Mouse (Mus musculus): ENCODE results near the gene Mboat2. TPM values are rescaled to one million over a fixed set of nuclear protein-coding genes. Genes with fewer than 3 reads are reported as not detected.

Mboat2 gene
- polyA plus RNA-seq, 1 experiment from 2014 or later, result 79.2 TPM

DNA sequence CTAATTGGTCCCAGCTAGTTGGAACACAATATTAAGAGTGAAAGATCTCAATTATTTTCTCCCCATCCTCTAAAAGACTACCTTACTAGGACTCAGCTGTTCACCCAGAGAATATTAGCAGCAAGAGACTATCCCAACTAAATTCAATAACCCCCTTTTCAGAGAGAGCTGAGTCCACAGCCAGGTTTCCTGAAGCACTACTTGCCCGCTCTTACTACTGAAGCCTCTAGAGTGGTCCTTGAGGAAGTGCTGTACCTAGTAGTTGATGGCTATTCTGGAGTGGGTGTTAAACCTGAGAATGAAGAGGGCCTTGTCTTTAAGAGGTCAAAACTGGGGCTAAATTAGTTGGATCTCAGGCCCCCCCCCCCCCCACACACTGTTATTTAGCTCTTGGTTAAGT, 593 bp upstream of the Mboat2 start:
- peak overlapping the region; percentile 100 for H3K9ac ChIP-seq
- peaks cover 53% of the 10 kb centered on the region for H3K4me1 ChIP-seq (replicated peaks; ENCODE audit: control insufficient read depth, insufficient read depth, low read length)
- no peak for DNase-seq (ENCODE audit: low spot score)
- H3K4me2 ChIP-seq (replicated peaks), result peak overlapping the region; percentile 88
- WGBS, result 26% methylated on average over 1 of the region's 1 CpGs
- no peaks in the 10 kb centered on the region; the same call in 1 of the 2 replicates for H3K36me3 ChIP-seq (replicated peaks; ENCODE audit: control insufficient read depth, insufficient read depth)
- ATAC-seq (ENCODE audit: low FRiP score), result no peak
- H3K4me3 ChIP-seq (replicated peaks; ENCODE audit: low read length), result peak overlapping the region; percentile 93
- H3K27me3 ChIP-seq (ENCODE audit: control insufficient read depth, insufficient read depth, low read length), result no peaks in the 10 kb centered on the region
- H3K9me3 ChIP-seq (ENCODE audit: control insufficient read depth, low read length), result no peaks in the 10 kb centered on the region
- H3K27ac ChIP-seq, result peak overlapping the region; percentile 100

DNA sequence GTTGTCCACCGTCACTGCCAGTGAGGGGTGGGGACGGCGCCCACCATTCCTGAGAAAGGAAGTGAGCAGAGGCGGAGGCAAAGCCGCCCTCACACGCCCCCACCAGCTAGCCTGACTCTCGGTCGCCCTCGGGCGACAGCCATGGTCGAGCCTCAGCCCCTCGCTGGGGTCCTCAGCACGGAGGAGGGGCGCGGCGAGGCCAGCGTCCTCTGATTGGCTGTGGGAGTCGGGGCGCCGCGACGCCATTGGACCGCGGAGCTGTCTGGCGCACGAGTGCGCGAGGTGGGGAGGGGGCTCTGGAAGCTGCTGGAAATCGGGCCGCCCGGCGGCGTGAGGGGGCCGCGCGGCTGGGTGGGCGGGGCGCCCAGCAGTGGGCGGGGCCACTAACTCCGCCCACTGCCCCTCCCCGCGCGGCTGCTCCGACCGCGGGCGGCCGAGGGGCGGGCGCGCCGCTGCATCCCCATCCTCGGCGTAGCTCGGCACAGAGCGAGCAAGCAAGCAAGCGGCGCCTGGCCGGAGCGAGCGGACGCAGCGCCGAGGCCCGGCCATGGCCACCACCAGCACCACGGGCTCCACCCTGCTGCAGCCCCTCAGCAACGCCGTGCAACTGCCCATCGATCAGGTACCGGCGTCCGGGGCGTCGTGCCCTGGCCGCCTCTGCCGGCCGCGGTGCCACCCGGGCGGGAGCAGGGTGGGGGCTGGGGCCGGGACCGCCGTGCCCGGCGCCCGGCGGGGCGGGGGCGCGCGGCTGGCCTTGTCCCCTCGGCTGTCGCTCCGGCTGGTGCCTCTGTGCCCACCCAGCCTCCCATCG, 679 bp downstream of the Mboat2 start:
- Histone ChIP-seq H3K4me1 (replicated peaks; ENCODE audit: control insufficient read depth, insufficient read depth, low read length) (peaks cover 49% of the 10 kb centered on the region), H3K4me3 (replicated peaks; ENCODE audit: low read length) (peak overlapping the region; percentile 93), H3K9me3 (ENCODE audit: control insufficient read depth, low read length) (no peaks in the 10 kb centered on the region), H3K4me2 (replicated peaks) (peak overlapping the region; percentile 88), H3K27me3 (ENCODE audit: control insufficient read depth, insufficient read depth, low read length) (no peaks in the 10 kb centered on the region), H3K9ac (peak overlapping the region; percentile 100), H3K27ac (peak overlapping the region; percentile 100), H3K36me3 (replicated peaks; ENCODE audit: control insufficient read depth, insufficient read depth) (no peaks in the 10 kb centered on the region; the same call in 1 of the 2 replicates)
- 0% methylated on average over 73 of the region's 95 CpGs for whole genome bisulfite sequencing
- ATAC-seq (ENCODE audit: low FRiP score) (peak; percentile 99), DNase-seq (ENCODE audit: low spot score) (peak; percentile 96)

DNA sequence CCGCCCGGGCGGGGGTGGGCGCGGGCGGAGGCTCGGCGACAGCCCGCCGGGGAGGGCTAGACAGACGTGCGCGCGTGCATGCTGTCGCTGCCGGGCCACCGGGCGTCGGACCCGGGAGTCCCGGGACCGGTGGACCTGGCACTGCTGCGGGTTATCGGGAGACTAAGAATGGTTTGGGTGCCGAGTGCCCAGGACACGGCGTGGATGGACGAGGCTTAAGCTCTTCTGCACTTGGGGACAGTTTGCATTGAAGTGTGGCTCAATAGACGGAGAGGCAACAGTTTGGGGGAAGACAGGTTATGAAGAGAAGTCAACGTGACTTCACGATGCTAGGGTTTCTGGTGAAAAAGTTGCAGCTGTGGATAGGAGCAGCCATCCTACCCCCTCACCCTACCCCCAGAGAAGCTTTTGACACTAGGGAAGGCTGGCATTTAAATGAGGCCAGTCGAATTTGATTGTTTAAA, 1.3 kb downstream of the Mboat2 start:
- no peaks in the 10 kb centered on the region for H3K9me3 ChIP-seq (ENCODE audit: control insufficient read depth, low read length)
- peak overlapping the region; percentile 97 for H3K27ac ChIP-seq
- H3K36me3 ChIP-seq (replicated peaks; ENCODE audit: control insufficient read depth, insufficient read depth), result no peaks in the 10 kb centered on the region
- under 1% methylated on average over 32 of the region's 32 CpGs for WGBS
- peaks cover 45% of the 10 kb centered on the region for H3K4me1 ChIP-seq (replicated peaks; ENCODE audit: control insufficient read depth, insufficient read depth, low read length)
- H3K4me3 ChIP-seq (replicated peaks; ENCODE audit: low read length), result peak overlapping the region; percentile 93
- H3K27me3 ChIP-seq (ENCODE audit: control insufficient read depth, insufficient read depth, low read length), result no peaks in the 10 kb centered on the region
- DNase-seq (ENCODE audit: low spot score) (no peak), ATAC-seq (ENCODE audit: low FRiP score) (no peak)
- H3K9ac ChIP-seq, result peak overlapping the region; percentile 90
- peak overlapping the region; percentile 71 for H3K4me2 ChIP-seq (replicated peaks)

DNA sequence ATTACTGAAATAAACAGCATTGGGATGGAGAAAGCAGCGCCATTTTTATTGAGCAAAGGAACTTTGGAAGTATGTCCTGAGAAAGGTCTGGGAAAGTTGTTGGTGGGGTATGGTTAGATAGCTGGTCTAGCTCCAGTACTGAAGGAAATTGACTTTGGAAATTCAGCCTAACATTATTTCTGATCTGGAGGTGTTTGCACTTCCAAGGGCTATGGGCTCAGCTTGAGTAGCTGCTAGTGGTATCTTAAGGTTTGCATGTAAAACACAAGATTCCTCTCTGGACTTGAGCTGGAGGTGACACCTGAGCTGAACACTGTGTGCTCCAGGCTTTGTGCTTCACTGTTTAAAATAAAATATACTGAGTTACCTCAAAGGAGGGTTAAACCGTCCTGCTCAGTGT, 1.8 kb downstream of the Mboat2 start:
- Histone ChIP-seq H3K4me3 (replicated peaks; ENCODE audit: low read length) (peak overlapping the region; percentile 93), H3K9me3 (ENCODE audit: control insufficient read depth, low read length) (no peaks in the 10 kb centered on the region), H3K36me3 (replicated peaks; ENCODE audit: control insufficient read depth, insufficient read depth) (no peaks in the 10 kb centered on the region), H3K27me3 (ENCODE audit: control insufficient read depth, insufficient read depth, low read length) (no peaks in the 10 kb centered on the region), H3K27ac (no peak overlapping the region), H3K4me1 (replicated peaks; ENCODE audit: control insufficient read depth, insufficient read depth, low read length) (peaks cover 43% of the 10 kb centered on the region), H3K9ac (peak overlapping the region; percentile 90), H3K4me2 (replicated peaks) (peak overlapping the region; percentile 71)
- ATAC-seq (ENCODE audit: low FRiP score) (no peak), DNase-seq (ENCODE audit: low spot score) (no peak)
- WGBS, result 26% methylated on average over 2 of the region's 2 CpGs

DNA sequence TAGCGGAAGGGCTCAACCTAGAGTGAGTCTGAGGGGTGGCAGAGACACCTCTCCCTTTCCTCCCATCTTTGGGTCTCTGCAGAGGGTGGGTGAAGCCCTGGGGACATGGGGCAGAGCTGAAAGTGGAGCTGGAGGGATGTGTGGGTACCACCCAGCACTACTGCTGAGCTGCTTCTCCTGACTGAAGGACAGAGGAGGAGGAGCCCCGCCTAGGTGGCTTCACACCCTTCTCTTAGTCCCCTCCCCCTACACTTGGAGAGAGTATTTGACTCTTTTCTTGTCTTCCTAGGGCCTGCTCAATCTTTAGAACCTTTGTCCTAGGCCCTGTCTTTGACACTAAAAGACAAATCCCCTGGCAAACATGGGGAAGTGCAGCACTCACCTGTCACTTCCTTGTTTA, 7.3 kb downstream of the Mboat2 start:
- no peaks in the 10 kb centered on the region for H3K36me3 ChIP-seq (replicated peaks; ENCODE audit: control insufficient read depth, insufficient read depth)
- no peaks in the 10 kb centered on the region for H3K27me3 ChIP-seq (ENCODE audit: control insufficient read depth, insufficient read depth, low read length)
- H3K4me1 ChIP-seq (replicated peaks; ENCODE audit: control insufficient read depth, insufficient read depth, low read length), result peaks cover 39% of the 10 kb centered on the region
- ATAC-seq (ENCODE audit: low FRiP score) (no peak), DNase-seq (ENCODE audit: low spot score) (no peak)
- H3K4me2 ChIP-seq (replicated peaks), result no peak overlapping the region
- H3K9ac ChIP-seq, result no peak overlapping the region
- H3K4me3 ChIP-seq (replicated peaks; ENCODE audit: low read length), result no peak overlapping the region
- no peaks in the 10 kb centered on the region for H3K9me3 ChIP-seq (ENCODE audit: control insufficient read depth, low read length)
- 67% methylated on average over 2 of the region's 2 CpGs for WGBS
- H3K27ac ChIP-seq, result no peak overlapping the region

DNA sequence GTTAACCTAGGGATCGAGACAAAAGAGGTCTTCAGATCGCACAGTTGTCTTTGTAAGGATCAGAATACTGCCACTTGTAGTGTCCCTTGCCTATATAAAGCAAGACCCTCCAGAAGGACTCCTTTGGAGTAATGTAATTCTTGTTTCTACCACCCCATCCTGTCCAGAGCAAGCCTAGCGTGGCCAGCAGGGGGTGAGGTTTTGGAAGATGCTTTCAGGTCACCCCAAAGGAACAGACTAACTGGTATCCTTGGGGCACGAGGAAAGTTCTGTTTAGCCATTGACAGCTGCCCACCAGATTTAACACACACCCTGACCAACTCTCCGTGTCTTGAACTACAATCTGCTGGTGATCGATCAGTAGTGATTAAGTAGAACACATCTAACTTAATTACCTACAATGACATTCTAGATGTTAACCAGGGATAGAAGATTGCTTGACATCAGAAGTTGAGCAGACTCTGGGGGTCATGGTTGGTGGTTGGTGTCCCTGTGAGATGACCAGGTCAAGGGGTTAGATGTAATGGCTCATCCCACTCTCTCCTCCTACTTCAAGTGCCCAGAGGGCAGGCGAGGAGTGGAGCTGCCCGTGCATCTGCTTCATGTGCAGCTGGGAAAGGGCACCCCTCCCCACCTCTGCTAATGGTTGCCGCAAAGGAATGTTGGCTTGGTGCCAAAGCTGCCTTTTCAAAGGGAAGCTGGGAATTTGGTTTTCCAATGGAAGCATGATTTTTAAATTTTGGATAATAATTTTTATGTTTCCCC, 10.6 kb downstream of the Mboat2 start:
- Histone ChIP-seq H3K36me3 (replicated peaks; ENCODE audit: control insufficient read depth, insufficient read depth) (no peaks in the 10 kb centered on the region), H3K27me3 (ENCODE audit: control insufficient read depth, insufficient read depth, low read length) (no peaks in the 10 kb centered on the region), H3K9me3 (ENCODE audit: control insufficient read depth, low read length) (no peaks in the 10 kb centered on the region), H3K4me1 (replicated peaks; ENCODE audit: control insufficient read depth, insufficient read depth, low read length) (peaks cover 39% of the 10 kb centered on the region), H3K9ac (no peak overlapping the region), H3K27ac (no peak overlapping the region), H3K4me3 (replicated peaks; ENCODE audit: low read length) (no peak overlapping the region), H3K4me2 (replicated peaks) (no peak overlapping the region)
- 58% methylated on average over 9 of the region's 9 CpGs for WGBS
- DNase-seq (ENCODE audit: low spot score) (no peak), ATAC-seq (ENCODE audit: low FRiP score) (no peak)

DNA sequence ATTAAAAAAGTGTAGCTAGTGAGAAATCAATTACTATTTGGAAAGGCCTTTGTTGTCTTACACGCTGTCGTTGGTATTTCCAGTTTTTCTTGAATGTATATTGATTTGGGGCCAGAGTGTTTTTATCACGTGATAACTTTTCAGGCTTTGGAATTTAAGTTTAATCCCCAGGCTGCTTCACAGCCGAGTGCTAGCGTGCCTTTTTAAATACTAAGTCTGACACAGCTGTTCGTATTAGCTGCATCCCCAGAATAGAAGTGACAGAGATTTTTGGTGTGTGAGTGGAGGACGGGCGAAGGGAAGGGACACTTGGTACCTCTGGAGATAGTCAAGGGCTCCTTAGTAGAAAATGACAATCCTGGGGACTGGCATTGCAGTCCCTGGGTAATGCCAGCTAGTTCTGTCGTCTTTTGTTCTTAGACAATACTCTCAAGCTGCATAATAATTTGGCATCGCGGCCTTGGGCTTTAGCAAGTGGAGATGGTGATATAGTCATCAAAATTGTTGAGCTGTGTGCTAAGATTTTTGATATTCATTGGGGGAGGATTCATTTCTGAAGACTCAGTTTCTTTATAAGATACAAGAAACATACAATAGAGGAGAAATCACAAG, 11.7 kb downstream of the Mboat2 start:
- Histone ChIP-seq H3K4me3 (replicated peaks; ENCODE audit: low read length) (no peak overlapping the region), H3K9ac (no peak overlapping the region), H3K9me3 (ENCODE audit: control insufficient read depth, low read length) (no peaks in the 10 kb centered on the region), H3K4me1 (replicated peaks; ENCODE audit: control insufficient read depth, insufficient read depth, low read length) (peaks cover 39% of the 10 kb centered on the region), H3K27me3 (ENCODE audit: control insufficient read depth, insufficient read depth, low read length) (no peaks in the 10 kb centered on the region), H3K27ac (no peak overlapping the region), H3K4me2 (replicated peaks) (no peak overlapping the region), H3K36me3 (replicated peaks; ENCODE audit: control insufficient read depth, insufficient read depth) (no peaks in the 10 kb centered on the region)
- WGBS, result 58% methylated on average over 11 of the region's 11 CpGs
- ATAC-seq (ENCODE audit: low FRiP score) (no peak), DNase-seq (ENCODE audit: low spot score) (no peak)

DNA sequence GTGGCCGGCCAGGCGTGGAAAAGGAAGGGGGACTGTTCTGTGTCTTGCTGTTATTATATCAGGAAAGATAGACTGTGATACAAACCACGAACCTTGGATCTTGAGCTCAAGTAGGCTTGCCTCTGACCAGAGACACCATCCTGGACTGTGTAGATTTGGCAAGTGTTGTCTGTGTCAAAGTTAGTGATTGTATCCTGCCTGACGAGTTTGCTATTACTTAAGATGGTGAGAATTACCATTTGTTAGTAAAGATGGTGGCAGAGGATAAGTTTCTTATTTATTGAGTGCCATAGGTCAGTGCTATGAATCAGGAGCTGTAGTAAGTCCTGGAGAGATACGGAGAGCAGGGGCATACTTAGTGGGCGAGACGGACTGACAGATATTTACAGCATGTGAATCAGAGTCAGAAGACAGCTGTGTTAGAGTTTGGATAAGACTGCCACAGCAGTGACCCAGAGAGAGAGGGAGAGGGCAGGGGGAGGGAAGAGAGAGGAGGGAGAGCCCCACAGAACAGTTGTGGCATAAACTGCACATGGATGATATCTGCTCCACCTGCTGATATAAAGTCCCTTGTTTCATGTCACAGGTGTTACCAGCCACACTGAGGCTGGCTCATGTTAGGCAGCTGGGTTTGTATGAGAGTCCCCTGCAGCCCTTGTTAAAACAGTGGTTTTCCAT, 12.9 kb downstream of the Mboat2 start:
- no peak overlapping the region for H3K9ac ChIP-seq
- H3K27me3 ChIP-seq (ENCODE audit: control insufficient read depth, insufficient read depth, low read length), result no peaks in the 10 kb centered on the region
- no peak overlapping the region for H3K27ac ChIP-seq
- no peak for DNase-seq (ENCODE audit: low spot score)
- H3K4me2 ChIP-seq (replicated peaks), result no peak overlapping the region
- H3K4me1 ChIP-seq (replicated peaks; ENCODE audit: control insufficient read depth, insufficient read depth, low read length), result peaks cover 39% of the 10 kb centered on the region
- ATAC-seq (ENCODE audit: low FRiP score), result no peak
- H3K36me3 ChIP-seq (replicated peaks; ENCODE audit: control insufficient read depth, insufficient read depth), result no peaks in the 10 kb centered on the region
- no peaks in the 10 kb centered on the region for H3K9me3 ChIP-seq (ENCODE audit: control insufficient read depth, low read length)
- no peak overlapping the region for H3K4me3 ChIP-seq (replicated peaks; ENCODE audit: low read length)
- 72% methylated on average over 7 of the region's 7 CpGs for WGBS

DNA sequence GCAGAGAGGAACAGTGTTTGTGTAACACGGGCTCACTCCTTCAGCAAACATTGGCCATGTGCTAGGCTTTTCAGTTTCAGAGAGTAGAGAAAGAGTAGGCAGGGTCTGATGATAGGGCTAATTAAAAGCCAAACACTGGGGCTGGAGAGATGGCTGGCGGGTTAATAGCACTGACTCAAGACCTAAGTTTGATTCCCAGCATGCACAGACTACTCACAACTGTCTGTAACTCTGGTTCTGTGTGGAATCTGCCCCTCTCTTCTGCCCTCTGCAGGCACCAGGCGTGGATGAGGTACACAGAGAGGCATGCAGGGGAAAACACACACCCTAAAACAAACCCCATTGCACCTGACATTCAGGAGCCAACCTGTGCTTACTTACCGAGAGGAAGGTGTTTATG, 14.7 kb downstream of the Mboat2 start:
- Histone ChIP-seq H3K4me3 (replicated peaks; ENCODE audit: low read length) (no peak overlapping the region), H3K9me3 (ENCODE audit: control insufficient read depth, low read length) (no peaks in the 10 kb centered on the region), H3K4me2 (replicated peaks) (no peak overlapping the region), H3K27me3 (ENCODE audit: control insufficient read depth, insufficient read depth, low read length) (no peaks in the 10 kb centered on the region), H3K4me1 (replicated peaks; ENCODE audit: control insufficient read depth, insufficient read depth, low read length) (peaks cover 38% of the 10 kb centered on the region), H3K27ac (no peak overlapping the region), H3K9ac (no peak overlapping the region), H3K36me3 (replicated peaks; ENCODE audit: control insufficient read depth, insufficient read depth) (no peaks in the 10 kb centered on the region)
- 92% methylated on average over 4 of the region's 4 CpGs for WGBS
- no peak for DNase-seq (ENCODE audit: low spot score)
- no peak for ATAC-seq (ENCODE audit: low FRiP score)

Measured in hindbrain, embryonic 14.5 days (tissue).